11 mouse cellular contexts compared by ENCODE assay signal in the genomic region with DNA sequence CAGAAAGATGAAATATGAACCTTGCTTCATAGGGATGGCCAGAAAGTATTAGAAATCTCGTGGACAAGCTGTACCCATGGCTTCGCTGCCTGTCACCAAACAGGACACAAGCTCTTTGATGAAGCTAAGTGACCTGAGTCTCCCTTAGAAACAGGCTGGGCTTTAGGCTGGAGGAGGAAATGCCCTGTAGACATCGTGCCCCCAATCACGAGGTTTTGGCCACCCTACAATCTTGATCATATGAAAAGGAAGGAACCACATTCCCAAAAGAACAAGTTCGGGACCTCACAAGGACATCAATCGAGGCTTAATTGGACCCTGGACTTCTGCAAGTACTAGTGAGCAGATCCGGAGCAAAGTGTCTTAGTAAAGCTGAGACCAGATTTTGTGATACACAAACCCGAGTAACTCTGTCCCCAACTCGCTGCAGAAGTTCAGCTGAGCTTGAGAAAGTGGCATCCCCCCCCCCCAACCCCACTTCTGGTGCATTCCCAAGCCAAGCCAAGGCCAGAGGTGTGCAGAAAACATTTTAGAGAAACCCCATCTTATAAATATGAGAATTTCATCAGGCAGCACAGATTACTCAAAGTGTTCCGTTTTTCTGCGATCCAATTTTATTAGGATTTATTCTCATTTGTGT. TPM values are rescaled to one million over a fixed set of nuclear protein-coding genes. Genes with fewer than 3 reads are reported as not detected.
DNase-seq lines count a peak whose midpoint lies in the region; ATAC-seq lines count a peak whose summit lies in the region.
"Had no signal": no experiment of that assay in that cellular context is flagged by ENCODE, and none has a peak within 500 bp of the region (broad histone marks: within the 10 kb centered on the region; RNA-seq: fewer than 3 reads in every experiment).

No protein-coding gene starts in this region.

- peak overlapping the region; percentile 97 for H3K4me2 ChIP-seq in hindbrain, embryonic 12.5 days (replicated peaks)
- H3K4me2 ChIP-seq in midbrain, embryonic 12.5 days (replicated peaks), result peak overlapping the region; percentile 97
- H3K4me2 ChIP-seq in liver, embryonic 11.5 days, result no peak overlapping the region

- H3K9me3 ChIP-seq in embryonic facial prominence, embryonic 10.5 days, result no peaks in the 10 kb centered on the region
- no peaks in the 10 kb centered on the region for H3K9me3 ChIP-seq in hindbrain, embryonic 12.5 days (replicated peaks)
- H3K9me3 ChIP-seq in midbrain, embryonic 12.5 days, result no peaks in the 10 kb centered on the region
- H3K9me3 ChIP-seq in liver, embryonic 11.5 days (ENCODE audit: control insufficient read depth, low read length), result no peaks in the 10 kb centered on the region

- WGBS in embryonic facial prominence, embryonic 10.5 days, result under 1% methylated on average over 11 of the region's 11 CpGs
- WGBS in hindbrain, embryonic 12.5 days, result 2% methylated on average over 11 of the region's 11 CpGs
- 1% methylated on average over 11 of the region's 11 CpGs for WGBS in midbrain, embryonic 12.5 days
- WGBS in liver, embryonic 11.5 days, result 4% methylated on average over 11 of the region's 11 CpGs

- DNase-seq in embryo, embryonic 10 days (ENCODE audit: low spot score), result peak; percentile 46
- peak; percentile 32 for DNase-seq in embryonic facial prominence, embryonic 10.5 days (ENCODE audit: low spot score)
- no peak for DNase-seq in urinary bladder, postnatal 25 days (ENCODE audit: low spot score)
- no peak for DNase-seq in lung, postnatal 14 days
- DNase-seq in liver, embryonic 11.5 days (ENCODE audit: low spot score), result no peak
- DNase-seq: adrenal gland, adult 8-10 months; gastrocnemius, adult 2 months had no signal

- peak overlapping the region; percentile 85 for H3K27ac ChIP-seq in embryonic facial prominence, embryonic 10.5 days (replicated peaks)
- H3K27ac ChIP-seq in hindbrain, embryonic 12.5 days, result peak overlapping the region; percentile 96
- H3K27ac ChIP-seq in midbrain, embryonic 12.5 days (replicated peaks), result peak overlapping the region; percentile 100
- no peak overlapping the region for H3K27ac ChIP-seq in liver, embryonic 11.5 days (ENCODE audit: low read depth, low read length)
- H3K27ac ChIP-seq: gastrocnemius, adult 2 months; macrophage had no signal

- H3K27me3 ChIP-seq in embryonic facial prominence, embryonic 10.5 days (replicated peaks; ENCODE audit: low read depth, poor library complexity, severe bottlenecking), result peaks cover 87% of the 10 kb centered on the region
- H3K27me3 ChIP-seq in hindbrain, embryonic 12.5 days, result 0 out of 2 replicates have a peak, but pooled peaks cover 3% of the 10 kb centered on the region
- H3K27me3 ChIP-seq in midbrain, embryonic 12.5 days, result no peaks in the 10 kb centered on the region
- H3K27me3 ChIP-seq in liver, embryonic 11.5 days (replicated peaks; ENCODE audit: control insufficient read depth, insufficient read depth, low read length), result peaks cover 78% of the 10 kb centered on the region

- H3K4me1 ChIP-seq in embryonic facial prominence, embryonic 10.5 days, result peaks cover 41% of the 10 kb centered on the region
- peaks cover 54% of the 10 kb centered on the region for H3K4me1 ChIP-seq in hindbrain, embryonic 12.5 days
- peaks cover 63% of the 10 kb centered on the region for H3K4me1 ChIP-seq in midbrain, embryonic 12.5 days
- H3K4me1 ChIP-seq in liver, embryonic 11.5 days (replicated peaks; ENCODE audit: control insufficient read depth, insufficient read depth, low read length), result peaks cover 3% of the 10 kb centered on the region; the same call in 1 of the 2 replicates

- H3K9ac ChIP-seq in hindbrain, embryonic 12.5 days, result peak overlapping the region; percentile 79
- H3K9ac ChIP-seq in midbrain, embryonic 12.5 days (replicated peaks), result peak overlapping the region; percentile 89
- H3K9ac ChIP-seq in liver, embryonic 11.5 days (ENCODE audit: low read depth, low read length), result no peak overlapping the region

- no peaks in the 10 kb centered on the region for H3K36me3 ChIP-seq in embryonic facial prominence, embryonic 10.5 days (replicated peaks)
- H3K36me3 ChIP-seq in hindbrain, embryonic 12.5 days, result no peaks in the 10 kb centered on the region
- no peaks in the 10 kb centered on the region for H3K36me3 ChIP-seq in midbrain, embryonic 12.5 days
- H3K36me3 ChIP-seq in liver, embryonic 11.5 days (ENCODE audit: control insufficient read depth, insufficient read depth, low read length), result no peaks in the 10 kb centered on the region
- H3K36me3 ChIP-seq: G1E had no signal

- H3K4me3 ChIP-seq in embryonic facial prominence, embryonic 10.5 days, result peak overlapping the region; percentile 74
- H3K4me3 ChIP-seq in hindbrain, embryonic 12.5 days, result peak overlapping the region; percentile 97
- H3K4me3 ChIP-seq in midbrain, embryonic 12.5 days, result peak overlapping the region; percentile 99
- H3K4me3 ChIP-seq in liver, embryonic 11.5 days (ENCODE audit: low read depth, low read length), result no peak overlapping the region
- H3K4me3 ChIP-seq: gastrocnemius, adult 2 months had no signal

- no peak for ATAC-seq in hindbrain, embryonic 12.5 days (ENCODE audit: low FRiP score)
- no peak for ATAC-seq in midbrain, embryonic 12.5 days (ENCODE audit: low FRiP score, low read depth)
- ATAC-seq in liver, embryonic 11.5 days (replicated peaks; ENCODE audit: low FRiP score), result no peak

RNA-seq across cellular contexts. Expression of a gene that starts 10.1 kb away (rescaled TPM):
- 6.8 and 7.5 TPM in 2 replicates for polyA plus RNA-seq in embryonic facial prominence, embryonic 10.5 days (2016; fragmentation: Nextera tagmentation; extraction: Ambion mirVana)
- 28.8 and 29.2 TPM in 2 replicates for polyA plus RNA-seq in hindbrain, embryonic 12.5 days (2016; fragmentation: Nextera tagmentation; extraction: Ambion mirVana)
- 36.3 and 37.6 TPM in 2 replicates for polyA plus RNA-seq in midbrain, embryonic 12.5 days (2016; fragmentation: Nextera tagmentation; extraction: Ambion mirVana)
- 0.08 and 0.11 TPM in 2 replicates for polyA plus RNA-seq in liver, embryonic 11.5 days (2014; fragmentation: Nextera tagmentation; extraction: Ambion mirVana)
- polyA plus RNA-seq: G1E, macrophage had no signal

Comparison
In these comparisons a context has a peak if more than half of its experiments do, and no peak if none do; other contexts are left out.
1. DNase-seq: peak in embryo, embryonic 10 days (single experiment) and embryonic facial prominence, embryonic 10.5 days (single experiment); none in urinary bladder, postnatal 25 days (single experiment), lung, postnatal 14 days (single experiment) and liver, embryonic 11.5 days (single experiment).